Mouse (Mus musculus) MN1 (cell line): ENCODE data around the gene Tmem231.
A peak's percentile ranks its signal among the peaks of the same experiment; 100 is the strongest.
"Not testable (repeated sequence)": the region's sequence is repeated elsewhere in the genome, so short reads cannot be mapped to it uniquely, and the experiment has no call there.

Experiments
- DNase-seq: peaks from one replicate; pipeline ENCODE4 v3.0.0-alpha.2; 2016; ENCODE audit warnings: low spot score

The Tmem231 gene

GRCm38 (mm10) chr8:111947954-111948353, 14.3 kb upstream of the Tmem231 start:
- DNase-seq: no peak

GRCm38 (mm10) chr8:111947144-111947543, 13.5 kb upstream of the Tmem231 start:
- DNase-seq: no peak

GRCm38 (mm10) chr8:111943544-111943943, 9.9 kb upstream of the Tmem231 start:
- no peak for DNase-seq

DNA sequence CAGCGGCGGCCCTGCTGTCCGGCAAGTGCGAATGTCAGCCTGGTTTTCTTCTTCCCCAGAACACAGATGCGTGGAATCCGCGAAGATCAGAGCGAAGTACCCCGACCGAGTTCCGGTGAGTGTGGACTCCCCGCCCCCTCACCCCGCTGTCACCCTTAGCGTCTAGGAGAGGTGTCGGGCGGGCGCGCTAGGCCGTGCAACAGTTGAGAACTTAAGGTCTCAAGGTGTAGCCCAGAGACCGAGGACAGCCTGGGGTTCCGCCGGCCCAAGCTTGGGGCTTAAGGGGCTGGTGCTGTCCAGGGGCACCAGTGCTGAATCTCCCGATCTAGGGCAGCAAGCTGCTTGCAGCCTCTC, 7.4 kb upstream of the Tmem231 start:
- DNase-seq: peak; percentile 55

DNA sequence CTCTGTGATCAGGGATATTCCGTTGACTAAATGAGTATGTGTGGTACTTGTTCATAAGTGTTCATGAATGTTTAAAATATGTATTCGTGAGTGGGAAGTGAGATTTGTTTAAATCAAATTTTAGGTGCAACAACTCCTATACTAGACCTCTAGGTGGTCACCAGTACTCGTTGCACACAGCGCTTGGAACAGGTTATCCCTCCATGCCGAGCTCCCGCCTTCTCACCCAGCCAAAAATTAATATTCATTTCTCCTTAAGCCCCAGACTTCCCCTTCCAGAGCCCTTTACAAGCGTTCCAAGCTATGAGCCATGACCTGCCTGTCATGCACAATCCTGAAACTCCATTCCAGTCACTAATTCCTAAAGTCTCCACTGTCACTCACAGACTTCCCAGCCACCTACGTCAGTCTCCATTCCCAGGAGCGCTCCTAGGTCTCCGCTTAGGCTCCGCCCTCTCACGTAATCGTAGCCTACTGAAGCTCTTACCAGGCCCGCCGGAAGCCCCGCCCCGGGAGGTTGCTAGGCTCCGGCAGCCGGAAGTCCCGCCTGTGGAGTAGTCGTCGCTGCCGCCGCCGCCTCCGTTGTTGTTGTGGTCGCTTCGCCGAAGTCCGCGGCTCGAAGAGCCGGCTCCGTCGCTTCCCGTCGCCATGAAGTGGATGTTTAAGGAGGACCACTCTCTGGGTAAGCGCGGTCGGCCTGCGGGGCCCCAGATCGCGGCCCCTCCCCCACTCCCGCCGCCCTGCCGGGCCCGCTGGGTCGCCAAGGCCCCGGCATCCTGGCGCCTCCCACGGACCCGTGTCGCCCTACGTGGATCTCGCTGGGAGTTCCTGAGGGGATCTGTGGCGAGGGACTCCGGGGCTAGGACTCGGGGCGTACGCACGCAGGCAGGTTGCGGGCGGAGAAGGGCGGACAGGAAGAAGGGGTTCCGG, 6.8 kb upstream of the Tmem231 start, which contains the start of gene Gabarapl2:
Gene Gabarapl2, plus strand, starts transcription at position 533 of the 930 bp plus-strand sequence.
- DNase-seq: peak; percentile 100

DNA sequence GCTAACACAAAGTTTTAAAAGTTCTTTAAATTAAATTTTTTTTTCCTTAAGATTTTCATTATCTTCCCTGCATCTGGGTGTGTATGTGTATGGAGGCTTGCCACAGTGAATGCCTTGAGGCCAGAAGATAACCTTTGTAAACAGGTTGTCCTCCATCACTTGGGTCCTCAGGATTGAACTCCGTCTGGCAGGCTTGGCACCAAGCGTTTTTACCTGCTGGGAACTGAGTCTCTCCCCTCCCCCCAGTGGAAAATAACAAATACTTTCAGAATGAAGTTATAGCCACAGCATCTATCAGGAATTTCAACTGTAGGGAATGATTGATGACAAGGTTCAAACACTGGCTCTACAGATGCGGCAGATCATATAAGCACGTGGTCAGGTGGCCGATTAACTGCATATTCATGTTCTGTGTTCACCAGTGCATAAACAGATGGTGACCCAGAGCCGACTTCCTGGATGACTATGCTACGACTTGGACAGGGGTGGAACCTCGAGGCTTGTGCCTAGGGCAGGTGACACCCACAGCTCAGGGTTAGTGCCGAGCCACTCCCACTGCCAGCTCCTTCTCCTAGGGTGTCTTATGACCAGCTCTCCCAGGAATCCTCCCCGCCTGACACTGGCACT, 5.9 kb upstream of the Tmem231 start:
- peak; percentile 86 for DNase-seq

DNA sequence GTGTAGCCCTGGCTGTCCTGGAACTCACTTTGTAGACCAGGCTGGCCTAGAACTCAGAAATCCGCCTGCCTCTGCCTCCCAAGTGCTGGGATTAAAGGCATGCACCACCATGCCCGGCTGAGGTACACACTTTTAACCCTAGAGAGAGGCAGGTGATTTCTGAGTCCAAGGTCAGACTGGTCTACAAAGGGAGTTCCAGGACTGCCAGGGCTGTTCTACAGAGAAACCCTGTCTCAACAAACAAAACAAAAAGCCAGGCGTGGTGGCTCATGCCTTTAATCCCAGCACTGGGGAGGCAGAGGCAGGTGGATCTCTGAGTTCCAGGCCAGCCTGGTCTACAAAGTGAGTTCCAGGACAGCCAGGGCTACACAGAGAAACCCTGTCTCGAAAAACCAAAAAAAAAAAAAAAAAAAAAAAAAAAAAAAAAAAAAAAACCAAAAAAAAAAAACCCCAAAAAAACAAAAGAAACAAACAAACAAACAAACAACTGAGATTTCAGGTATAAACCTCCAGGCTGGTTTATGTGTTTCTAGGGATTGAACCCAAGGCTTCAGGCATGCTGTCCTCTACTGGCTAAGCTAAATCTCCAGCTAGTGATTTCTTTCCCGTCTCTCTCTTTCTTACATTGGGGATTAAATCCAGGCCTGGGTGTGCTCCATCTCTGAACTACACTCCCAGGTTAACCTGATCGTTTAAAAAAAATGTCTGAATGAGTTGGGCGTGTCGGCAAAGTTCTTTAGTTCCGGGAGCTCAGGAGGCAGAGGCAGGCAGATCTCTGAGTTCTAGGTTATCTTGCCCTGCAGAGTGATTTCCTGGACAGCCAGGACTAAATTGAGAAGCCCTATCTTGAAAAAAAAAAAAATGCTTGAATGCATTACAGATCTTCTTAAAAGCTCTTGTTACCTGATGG, 4.7 kb upstream of the Tmem231 start:
- DNase-seq: not testable (repeated sequence)

- DNase-seq: no peak
These were observed 3.5 kb upstream of the Tmem231 start for GRCm38 (mm10) chr8:111937184-111937583.

GRCm38 (mm10) chr8:111934201-111934600, 520 bp upstream of the Tmem231 start:
- DNase-seq: no peak

DNA sequence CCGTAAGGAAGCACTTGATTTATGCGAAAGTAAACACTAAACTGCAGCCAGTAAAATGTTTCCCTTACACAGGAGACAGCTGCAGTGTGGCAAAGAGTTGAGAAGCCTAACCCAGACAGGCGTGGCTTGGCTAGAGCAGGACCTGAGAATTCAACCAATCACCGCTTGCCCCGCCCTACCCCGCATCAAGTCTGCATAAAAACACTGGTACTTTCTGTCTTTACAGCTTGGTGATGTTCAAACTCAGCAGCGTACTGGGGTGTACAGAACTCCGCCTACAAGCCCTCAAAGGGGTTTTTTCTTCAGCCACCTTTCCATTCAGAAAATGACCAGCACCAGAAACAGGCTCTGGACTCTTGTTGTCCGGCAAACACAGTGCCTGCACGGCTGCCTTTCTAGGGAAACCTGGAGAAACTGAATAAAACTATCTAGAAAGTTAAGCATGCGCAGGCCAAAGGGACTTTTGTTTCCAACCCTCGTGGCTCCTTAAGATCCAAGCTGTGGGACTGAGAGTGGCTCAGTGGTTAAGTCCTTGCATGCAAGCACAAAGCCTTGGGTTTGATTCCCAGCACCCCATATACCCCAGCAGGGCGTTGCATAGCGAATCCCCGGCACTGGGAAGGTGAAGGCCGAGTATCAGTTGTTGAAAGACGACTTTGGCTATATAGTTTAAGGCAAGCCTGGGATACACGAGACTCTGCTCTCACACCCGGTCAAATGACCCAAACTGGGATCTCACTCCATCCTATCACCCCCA, 923 bp downstream of the Tmem231 start:
- peak; percentile 88 for DNase-seq

- DNase-seq: no peak
These were observed 2.0 kb downstream of the Tmem231 start for GRCm38 (mm10) chr8:111931721-111932120.

DNA sequence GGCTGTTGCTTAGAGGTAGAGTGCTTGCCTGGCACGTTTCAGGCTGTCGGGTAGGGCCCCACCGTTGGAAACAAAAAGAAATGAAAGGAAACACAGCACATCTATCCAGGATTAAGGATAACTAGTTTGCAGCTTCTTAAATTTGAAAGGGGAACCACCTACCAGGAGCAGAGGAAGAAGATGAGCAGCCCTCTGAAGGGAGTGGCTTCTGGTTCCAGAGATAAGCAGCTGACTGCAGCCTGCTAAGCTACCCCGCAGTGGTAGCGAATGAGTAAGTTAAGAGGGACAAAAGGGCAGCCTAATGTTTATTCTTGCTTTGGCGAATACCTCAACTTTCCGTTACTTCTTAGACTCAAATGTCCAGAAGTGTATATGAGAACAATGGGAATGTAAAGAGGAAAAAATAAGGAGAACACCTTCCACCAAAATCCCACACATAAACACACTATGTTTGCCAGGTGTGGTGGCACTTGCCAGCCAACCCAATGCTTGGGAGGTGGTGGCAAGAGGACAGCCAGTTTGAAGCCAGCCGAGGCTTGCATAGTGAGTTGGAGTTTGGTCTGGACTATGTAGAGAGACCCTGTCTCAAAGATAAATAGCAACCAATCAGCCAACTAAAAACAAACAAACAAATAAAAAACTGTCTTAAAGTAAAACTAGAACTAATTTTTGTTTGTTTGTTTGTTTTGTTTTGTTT, 3.9 kb downstream of the Tmem231 start:
- DNase-seq: no peak

DNA sequence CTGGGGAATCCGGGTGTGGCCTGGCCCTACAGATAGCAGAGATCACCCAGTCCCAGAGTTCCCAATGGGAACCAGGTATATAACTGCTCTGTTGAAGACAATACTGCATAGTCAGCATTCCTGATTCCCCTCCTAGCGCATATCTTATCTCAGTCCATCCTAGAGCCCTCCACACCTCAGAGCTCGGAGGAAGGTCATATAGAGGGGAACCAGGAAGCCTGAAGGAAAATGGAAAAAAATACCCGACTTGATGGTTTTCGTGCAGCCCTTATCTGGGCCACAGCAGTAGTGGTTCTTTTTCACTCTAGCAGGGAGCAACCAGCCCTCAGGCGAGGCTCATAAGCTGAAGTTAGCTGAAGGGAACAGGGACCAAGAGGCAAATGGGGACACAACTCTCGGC, 8.7 kb downstream of the Tmem231 start:
- no peak for DNase-seq

GRCm38 (mm10) chr8:111923383-111923804, 10.3 kb downstream of the Tmem231 start:
- peak; percentile 76 for DNase-seq

DNA sequence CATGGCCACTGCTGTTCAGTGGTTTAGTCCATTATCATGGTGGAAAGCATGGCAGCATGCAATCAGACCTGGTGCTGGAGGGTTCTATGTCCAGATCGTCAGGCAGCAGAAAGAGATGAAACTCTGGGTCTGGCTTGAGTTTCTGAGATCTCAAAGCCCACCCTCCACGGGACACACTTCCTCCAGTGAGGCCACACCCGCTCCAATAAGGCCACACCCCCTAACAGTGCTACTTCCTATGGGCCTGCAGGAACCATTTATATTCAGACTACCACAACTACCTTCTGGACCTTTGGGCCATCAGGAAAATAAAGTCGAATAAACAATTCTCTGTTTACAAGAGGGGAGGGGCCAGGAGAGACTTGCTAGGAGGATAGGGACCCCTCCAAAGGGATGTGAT, 12.7 kb downstream of the Tmem231 start:
- no peak for DNase-seq

DNA sequence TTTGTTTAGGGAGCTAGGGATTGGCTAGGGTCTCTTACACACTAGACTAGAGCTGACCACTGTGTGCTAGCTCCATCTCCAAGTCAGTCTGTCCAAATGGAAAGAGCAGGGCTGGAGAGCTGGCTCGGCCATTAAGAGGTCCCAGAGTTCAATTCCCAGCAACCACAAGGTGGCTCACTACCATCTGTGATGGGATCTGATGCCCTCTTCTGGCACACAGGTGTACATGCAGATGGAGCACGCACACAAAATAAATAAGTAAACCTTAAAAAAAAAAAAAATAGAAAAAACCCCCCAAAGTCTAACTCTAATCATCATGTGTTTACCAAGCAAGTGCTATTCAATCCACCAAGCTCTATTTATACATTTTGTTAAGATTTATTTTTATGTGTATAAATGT, 14.0 kb downstream of the Tmem231 start:
- DNase-seq: no peak

- DNase-seq: no peak
These were observed 20.7 kb downstream of the Tmem231 start for GRCm38 (mm10) chr8:111912860-111913432.

DNA sequence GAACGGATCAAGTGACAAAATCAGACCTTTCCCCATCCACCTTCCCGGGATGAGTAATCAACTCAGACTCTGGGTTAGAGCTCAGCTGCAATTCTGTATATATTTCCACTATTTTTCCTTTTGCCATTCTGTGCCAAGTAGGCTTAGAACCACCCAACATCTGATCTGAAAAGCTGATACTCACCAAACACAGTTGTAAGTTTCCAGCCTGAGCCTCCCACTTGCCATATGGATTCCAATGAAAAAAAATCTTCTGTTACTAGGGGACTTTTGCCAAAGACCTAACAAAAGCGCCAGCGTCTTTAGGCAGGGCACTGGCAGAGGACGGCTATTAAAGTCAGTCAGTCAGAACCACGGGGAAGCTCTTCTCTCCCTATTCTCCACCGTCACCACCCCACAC, 22.1 kb downstream of the Tmem231 start:
- no peak for DNase-seq

GRCm38 (mm10) chr8:111909621-111910450, 23.8 kb downstream of the Tmem231 start, which contains the start of gene Chst5:
Gene Chst5 (minus strand): TSS chr8:111910447.
- no peak for DNase-seq
